Mouse (Mus musculus): ENCODE measurements around the gene Usp12. TPM values are rescaled to one million over a fixed set of nuclear protein-coding genes. Genes with fewer than 3 reads are reported as not detected.
A peak's percentile ranks its signal among the peaks of the same experiment; 100 is the strongest.
"Not testable (repeated sequence)": the region's sequence is repeated elsewhere in the genome, so short reads cannot be mapped to it uniquely, and the experiment has no call there.

The Usp12 gene
- polyA plus RNA-seq, 1 experiment from 2014 or later = 15.2 TPM

DNA sequence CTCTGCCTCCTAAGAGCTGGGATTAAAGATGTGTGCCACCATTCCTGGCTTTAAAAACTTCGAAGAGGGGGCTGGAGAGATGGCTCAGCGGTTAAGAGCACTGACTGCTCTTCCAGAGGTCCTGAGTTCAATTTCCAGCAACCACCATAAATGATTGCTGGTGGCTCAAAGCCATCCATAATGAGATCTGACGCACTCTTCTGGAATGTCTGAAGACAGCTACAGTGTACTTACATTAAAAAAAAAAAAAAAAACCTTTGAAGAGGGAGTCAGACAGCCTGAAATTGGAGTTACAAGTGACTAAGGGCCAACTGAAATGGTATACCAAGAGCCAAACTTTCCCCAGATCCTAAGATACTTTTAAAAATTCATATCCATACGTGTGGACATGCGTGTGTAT, 29.0 kb downstream of the Usp12 start:
- no peak for ATAC-seq (ENCODE audit: low FRiP score)
- Histone ChIP-seq H3K9me3 (no peaks in the 10 kb centered on the region), H3K27me3 (no peaks in the 10 kb centered on the region), H3K36me3 (peaks cover 50% of the 10 kb centered on the region), H3K9ac (no peak overlapping the region), H3K4me1 (replicated peaks) (peaks cover 8% of the 10 kb centered on the region; the same call in 1 of the 2 replicates), H3K27ac (no peak overlapping the region), H3K4me2 (no peak overlapping the region), H3K4me3 (no peak overlapping the region)
- 95% methylated on average over 5 of the region's 5 CpGs for WGBS

DNA sequence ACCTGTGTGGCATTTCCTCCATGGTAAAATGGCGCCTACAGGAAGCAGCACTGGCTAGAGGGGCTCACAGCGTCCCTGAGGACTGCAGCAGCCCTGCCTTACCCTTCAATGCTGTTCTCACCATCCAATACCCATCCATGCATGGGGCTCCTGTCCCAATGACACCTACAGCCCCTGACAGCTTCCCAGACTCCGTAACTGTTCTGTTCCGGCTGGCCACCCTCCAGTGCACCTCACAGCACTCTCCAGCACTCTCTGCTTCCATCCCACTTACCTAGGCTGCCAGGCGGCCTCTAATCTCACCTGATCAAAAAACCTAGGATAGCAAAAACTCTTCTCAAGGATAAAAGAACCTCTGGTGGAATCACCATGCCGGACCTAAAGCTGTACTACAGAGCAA, 35.6 kb downstream of the Usp12 start:
- peaks cover 46% of the 10 kb centered on the region for H3K36me3 ChIP-seq
- no peak overlapping the region for H3K9ac ChIP-seq
- H3K27me3 ChIP-seq = no peaks in the 10 kb centered on the region
- ATAC-seq (ENCODE audit: low FRiP score) = no peak
- no peak overlapping the region for H3K27ac ChIP-seq
- H3K4me2 ChIP-seq = no peak overlapping the region
- no peaks in the 10 kb centered on the region for H3K9me3 ChIP-seq
- H3K4me3 ChIP-seq = no peak overlapping the region
- WGBS = 86% methylated on average over 6 of the region's 6 CpGs
- 0 out of 2 replicates have a peak, but pooled peaks cover 2% of the 10 kb centered on the region for H3K4me1 ChIP-seq (replicated peaks)

DNA sequence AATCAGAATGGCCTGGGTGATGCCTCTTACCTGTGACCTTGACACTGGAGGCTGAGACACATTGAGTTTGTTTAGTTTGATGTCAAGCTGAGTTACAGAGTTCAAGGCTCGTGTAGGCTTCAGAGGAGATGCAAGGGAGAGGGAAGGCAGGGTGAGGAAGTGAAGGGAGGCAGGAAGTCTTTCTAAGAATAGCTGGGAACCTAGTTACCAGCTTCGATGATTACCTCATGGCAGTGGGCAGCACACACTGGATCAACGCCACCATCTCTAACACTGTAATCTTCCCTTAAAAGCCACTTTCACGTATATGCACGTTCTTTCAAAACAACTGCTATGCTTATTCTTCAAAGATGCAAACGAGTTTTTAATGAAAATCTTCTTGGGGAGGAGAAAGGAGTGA, 36.9 kb downstream of the Usp12 start:
- Histone ChIP-seq H3K27ac (no peak overlapping the region), H3K4me1 (replicated peaks) (0 out of 2 replicates have a peak, but pooled peaks cover 2% of the 10 kb centered on the region), H3K4me2 (no peak overlapping the region), H3K4me3 (no peak overlapping the region), H3K9me3 (no peaks in the 10 kb centered on the region), H3K27me3 (no peaks in the 10 kb centered on the region), H3K9ac (no peak overlapping the region), H3K36me3 (peaks cover 51% of the 10 kb centered on the region)
- WGBS = 86% methylated on average over 6 of the region's 6 CpGs
- ATAC-seq (ENCODE audit: low FRiP score) = no peak

DNA sequence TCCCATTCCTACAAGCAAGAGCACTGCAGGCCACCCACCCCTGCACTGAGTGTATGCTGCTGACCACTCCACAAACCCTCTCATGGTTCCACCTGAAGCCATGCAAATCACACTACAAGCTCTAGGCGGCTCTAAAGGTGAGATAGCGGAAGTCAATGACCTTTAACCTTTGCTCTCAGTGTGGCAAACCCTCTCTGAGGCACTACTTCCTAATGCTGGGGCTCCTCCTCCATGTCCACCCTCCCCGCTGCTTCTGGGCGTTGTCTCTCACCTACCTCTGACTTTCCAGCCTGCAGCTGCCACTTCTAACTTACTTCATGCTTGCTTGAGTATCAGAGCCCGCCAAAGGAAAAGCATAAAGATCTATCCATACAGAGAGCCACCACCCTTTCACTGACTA, 37.5 kb downstream of the Usp12 start:
- no peak overlapping the region for H3K4me2 ChIP-seq
- no peak overlapping the region for H3K27ac ChIP-seq
- H3K9me3 ChIP-seq = no peaks in the 10 kb centered on the region
- peaks cover 50% of the 10 kb centered on the region for H3K36me3 ChIP-seq
- H3K27me3 ChIP-seq = no peaks in the 10 kb centered on the region
- ATAC-seq (ENCODE audit: low FRiP score) = no peak
- H3K9ac ChIP-seq = no peak overlapping the region
- H3K4me3 ChIP-seq = no peak overlapping the region
- 0 out of 2 replicates have a peak, but pooled peaks cover 2% of the 10 kb centered on the region for H3K4me1 ChIP-seq (replicated peaks)
- WGBS = 92% methylated on average over 5 of the region's 5 CpGs

DNA sequence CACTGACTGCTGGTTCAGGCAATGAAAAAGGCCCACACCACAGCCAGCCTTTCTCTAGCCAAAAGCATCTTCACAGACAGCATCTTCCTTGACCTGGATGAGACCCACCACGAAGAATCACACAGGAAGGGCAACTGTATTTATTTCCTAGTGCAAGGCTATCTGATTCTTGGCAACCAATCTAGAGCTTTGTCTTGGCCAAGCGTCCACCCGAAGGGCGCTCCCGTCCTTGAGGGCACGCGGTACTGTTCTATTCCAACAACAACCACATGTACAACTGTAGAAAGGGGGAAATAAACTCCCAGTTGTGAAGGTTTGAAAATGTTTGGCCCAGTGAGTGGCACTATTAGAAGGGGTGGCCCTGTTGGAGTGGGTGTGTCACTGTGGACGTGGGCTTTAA, 41.6 kb downstream of the Usp12 start:
- Histone ChIP-seq H3K4me1 (replicated peaks) (no peaks in the 10 kb centered on the region), H3K4me3 (no peak overlapping the region), H3K9ac (no peak overlapping the region), H3K27me3 (no peaks in the 10 kb centered on the region), H3K36me3 (peaks cover 65% of the 10 kb centered on the region), H3K9me3 (no peaks in the 10 kb centered on the region), H3K27ac (no peak overlapping the region), H3K4me2 (no peak overlapping the region)
- 96% methylated on average over 8 of the region's 8 CpGs for WGBS
- no peak for ATAC-seq (ENCODE audit: low FRiP score)

DNA sequence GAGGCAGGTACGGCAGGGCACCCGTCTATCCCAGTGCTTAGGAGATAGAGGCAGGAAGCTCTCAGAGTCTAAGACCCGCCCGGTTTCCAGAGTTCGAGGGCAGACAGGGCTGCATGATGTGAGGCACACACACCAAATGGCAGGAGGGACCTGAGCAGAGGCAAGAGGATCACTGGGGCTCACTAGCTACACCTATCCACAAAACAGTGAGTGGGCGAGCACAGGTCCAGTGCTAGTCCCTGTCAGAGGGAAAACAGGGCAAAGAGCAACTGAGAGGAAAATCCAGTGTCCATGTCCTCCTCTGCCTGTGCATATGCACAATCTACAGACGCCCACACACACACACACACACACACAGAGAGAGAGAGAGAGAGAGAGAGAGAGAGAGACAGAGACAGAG, 43.8 kb downstream of the Usp12 start:
- Histone ChIP-seq H3K27ac (no peak overlapping the region), H3K9me3 (no peaks in the 10 kb centered on the region), H3K4me1 (replicated peaks) (no peaks in the 10 kb centered on the region), H3K36me3 (peaks cover 65% of the 10 kb centered on the region), H3K4me2 (no peak overlapping the region), H3K27me3 (no peaks in the 10 kb centered on the region), H3K9ac (no peak overlapping the region), H3K4me3 (no peak overlapping the region)
- no peak for ATAC-seq (ENCODE audit: low FRiP score)
- 94% methylated on average over 7 of the region's 7 CpGs for WGBS

DNA sequence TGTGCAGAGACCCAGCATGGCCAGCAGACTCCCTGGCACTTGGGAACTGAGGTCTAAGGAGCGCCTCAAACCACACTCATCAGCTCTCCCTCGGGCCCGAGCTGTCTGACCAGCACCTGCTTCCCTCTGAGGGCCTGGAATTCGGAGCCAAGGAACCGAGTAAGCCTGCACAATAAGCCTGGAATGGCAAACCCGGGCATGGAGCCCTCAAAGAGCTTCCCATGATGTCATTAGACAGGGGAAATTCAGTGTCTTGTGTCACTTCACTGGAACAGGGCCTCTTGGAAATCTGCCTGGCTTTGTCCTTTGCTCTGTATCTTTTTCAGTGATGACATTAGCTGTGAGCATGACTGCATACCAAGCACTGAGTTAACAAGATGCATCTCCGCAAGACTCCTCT, 44.5 kb downstream of the Usp12 start:
- Histone ChIP-seq H3K4me1 (replicated peaks) (no peaks in the 10 kb centered on the region), H3K9me3 (no peaks in the 10 kb centered on the region), H3K4me2 (no peak overlapping the region), H3K4me3 (no peak overlapping the region), H3K36me3 (peaks cover 65% of the 10 kb centered on the region), H3K27ac (no peak overlapping the region), H3K27me3 (no peaks in the 10 kb centered on the region), H3K9ac (no peak overlapping the region)
- no peak for ATAC-seq (ENCODE audit: low FRiP score)
- 89% methylated on average over 7 of the region's 7 CpGs for WGBS

DNA sequence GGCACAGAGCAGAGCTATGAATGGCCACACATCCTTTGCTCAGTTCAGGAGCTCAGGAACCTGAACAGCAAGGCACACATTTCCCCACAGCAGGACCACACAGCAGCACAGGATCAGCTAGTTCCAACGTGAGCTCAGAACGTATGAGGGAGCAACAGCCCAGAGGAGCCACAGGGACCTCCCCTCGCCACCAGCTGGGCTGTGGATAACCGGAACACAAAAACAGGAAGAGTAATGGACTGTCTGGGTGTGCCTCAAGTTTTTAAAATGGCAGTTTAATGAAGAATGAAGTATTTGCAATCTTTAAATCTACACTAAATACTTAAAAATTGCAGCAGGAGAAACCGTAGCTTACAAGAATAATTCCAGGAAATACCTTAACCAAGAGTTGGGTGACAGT, 44.9 kb downstream of the Usp12 start:
- H3K4me3 ChIP-seq = no peak overlapping the region
- no peaks in the 10 kb centered on the region for H3K4me1 ChIP-seq (replicated peaks)
- H3K4me2 ChIP-seq = no peak overlapping the region
- H3K27me3 ChIP-seq = no peaks in the 10 kb centered on the region
- no peaks in the 10 kb centered on the region for H3K9me3 ChIP-seq
- ATAC-seq (ENCODE audit: low FRiP score) = no peak
- WGBS = 72% methylated on average over 5 of the region's 5 CpGs
- no peak overlapping the region for H3K27ac ChIP-seq
- no peak overlapping the region for H3K9ac ChIP-seq
- peaks cover 64% of the 10 kb centered on the region for H3K36me3 ChIP-seq

DNA sequence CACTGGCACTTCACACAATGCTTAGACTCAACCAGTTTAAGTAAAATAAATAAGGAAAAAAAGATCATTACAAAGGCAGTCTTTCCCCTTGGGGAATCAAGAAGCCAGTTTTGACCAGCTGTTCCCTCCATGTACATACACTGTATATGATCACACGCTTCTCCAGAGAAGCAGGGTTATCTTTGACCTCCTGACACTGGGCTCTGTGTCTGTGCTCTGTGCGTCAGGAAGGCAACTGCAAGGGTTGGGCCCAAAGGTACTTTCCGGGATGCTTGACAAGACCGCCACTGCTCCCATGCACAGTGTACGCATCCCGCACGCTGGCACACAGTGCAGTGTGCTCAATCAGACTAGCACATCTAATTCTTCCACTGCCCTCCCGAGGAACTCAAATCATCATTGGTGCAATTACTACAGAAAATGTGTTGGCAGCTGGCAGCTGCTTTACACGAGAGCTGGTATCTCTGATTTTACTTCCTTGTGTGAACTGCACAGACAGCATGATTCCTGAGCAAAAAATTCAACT, 57.8 kb downstream of the Usp12 start:
- no peak for ATAC-seq (ENCODE audit: low FRiP score)
- no peak overlapping the region for H3K4me3 ChIP-seq
- no peak overlapping the region for H3K9ac ChIP-seq
- peaks cover 6% of the 10 kb centered on the region for H3K4me1 ChIP-seq (replicated peaks)
- H3K36me3 ChIP-seq = peaks cover 69% of the 10 kb centered on the region
- no peak overlapping the region for H3K4me2 ChIP-seq
- 61% methylated on average over 9 of the region's 9 CpGs for WGBS
- no peaks in the 10 kb centered on the region for H3K27me3 ChIP-seq
- peak overlapping the region; percentile 40; the same call in 1 of the 2 replicates for H3K27ac ChIP-seq
- no peaks in the 10 kb centered on the region for H3K9me3 ChIP-seq

DNA sequence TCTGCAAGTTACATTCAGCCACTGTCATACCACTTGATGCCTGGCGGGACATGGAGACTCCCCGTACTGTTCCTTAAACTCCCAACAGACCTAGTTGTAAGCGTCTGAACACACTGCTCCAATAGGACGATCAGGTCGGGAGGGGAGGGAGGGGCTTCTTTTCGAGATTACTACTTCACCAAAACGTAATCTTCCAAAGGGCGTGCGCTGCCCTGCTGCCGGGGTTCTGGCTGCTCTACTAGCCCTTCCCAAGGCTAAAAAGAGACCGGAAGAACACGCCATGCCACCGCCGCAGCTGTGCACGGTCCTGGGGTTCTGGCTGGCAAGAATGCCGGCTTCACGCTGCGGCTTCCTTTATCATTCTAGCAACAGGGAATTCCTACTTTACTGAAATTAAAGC, 58.5 kb downstream of the Usp12 start:
- ATAC-seq (ENCODE audit: low FRiP score) = no peak
- H3K36me3 ChIP-seq = peaks cover 69% of the 10 kb centered on the region
- peaks cover 6% of the 10 kb centered on the region for H3K4me1 ChIP-seq (replicated peaks)
- no peaks in the 10 kb centered on the region for H3K27me3 ChIP-seq
- H3K9me3 ChIP-seq = no peaks in the 10 kb centered on the region
- no peak overlapping the region for H3K9ac ChIP-seq
- H3K27ac ChIP-seq = no peak overlapping the region
- no peak overlapping the region for H3K4me2 ChIP-seq
- no peak overlapping the region for H3K4me3 ChIP-seq
- 81% methylated on average over 18 of the region's 18 CpGs for WGBS

DNA sequence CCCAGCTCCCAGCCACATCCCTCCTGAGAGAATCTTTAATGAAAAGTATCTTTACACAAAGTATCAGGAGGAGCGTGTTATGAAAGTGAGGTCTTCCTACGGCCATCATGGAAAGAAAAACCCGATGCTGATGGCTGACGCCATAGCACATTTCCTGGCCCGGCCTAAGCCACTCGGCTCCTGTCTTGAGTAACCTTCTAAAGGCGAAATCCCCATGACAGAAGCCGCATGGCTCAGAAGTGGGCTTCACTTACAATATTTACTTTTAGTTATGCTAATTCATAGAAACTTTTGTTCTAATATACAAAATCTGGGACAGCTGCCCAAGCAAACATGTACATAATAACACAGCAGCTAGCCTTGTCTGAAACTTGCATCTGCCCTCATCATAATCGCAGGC, 59.8 kb downstream of the Usp12 start:
- not testable (repeated sequence) for ATAC-seq (ENCODE audit: low FRiP score); H3K27ac ChIP-seq; H3K9me3 ChIP-seq; H3K9ac ChIP-seq; H3K4me3 ChIP-seq; H3K4me1 ChIP-seq (replicated peaks); H3K27me3 ChIP-seq; H3K4me2 ChIP-seq
- H3K36me3 ChIP-seq = peaks cover 60% of the 10 kb centered on the region
- 94% methylated on average over 1 of the region's 9 CpGs for WGBS

DNA sequence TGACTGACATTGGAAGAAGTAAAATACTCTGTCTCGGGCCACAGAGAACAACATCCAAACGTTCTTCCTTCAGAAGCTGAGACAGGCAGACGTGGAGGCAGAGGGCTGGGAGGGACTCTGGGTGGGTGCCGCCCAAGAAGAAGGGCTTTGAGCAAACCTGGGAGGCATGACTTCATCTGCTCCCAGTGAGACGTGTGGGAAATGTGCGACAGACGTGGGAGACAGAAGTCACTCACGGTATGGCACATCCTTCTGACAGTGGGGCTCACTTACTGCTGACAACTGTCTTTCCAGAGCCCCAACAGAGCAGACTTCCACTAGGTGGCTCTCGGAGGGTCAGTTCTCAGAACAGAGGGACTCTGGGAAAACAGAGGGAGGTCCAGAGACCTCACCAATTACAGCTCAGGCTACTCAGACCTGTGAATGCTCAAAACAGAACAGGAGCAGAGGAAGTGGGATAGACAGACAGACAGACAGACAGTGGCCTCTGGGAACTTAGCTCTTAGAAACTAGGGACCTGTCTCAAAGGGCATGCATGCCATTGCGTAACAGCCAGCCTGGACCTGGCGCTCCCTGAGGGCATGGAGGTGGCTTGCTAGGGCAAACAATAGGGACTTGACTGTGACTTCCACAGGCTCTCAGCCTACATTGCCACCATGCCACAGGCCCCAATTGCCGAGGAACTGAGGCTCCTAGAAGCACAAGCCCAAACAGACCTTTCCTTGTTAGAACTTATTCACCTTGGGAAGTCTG, 60.7 kb downstream of the Usp12 start:
- 83% methylated on average over 12 of the region's 12 CpGs for WGBS
- H3K4me1 ChIP-seq (replicated peaks) = peaks cover 6% of the 10 kb centered on the region
- H3K27me3 ChIP-seq = no peaks in the 10 kb centered on the region
- no peak for ATAC-seq (ENCODE audit: low FRiP score)
- H3K4me2 ChIP-seq = no peak overlapping the region
- no peak overlapping the region for H3K27ac ChIP-seq
- no peak overlapping the region for H3K4me3 ChIP-seq
- no peaks in the 10 kb centered on the region for H3K9me3 ChIP-seq
- peaks cover 50% of the 10 kb centered on the region for H3K36me3 ChIP-seq
- H3K9ac ChIP-seq = no peak overlapping the region

DNA sequence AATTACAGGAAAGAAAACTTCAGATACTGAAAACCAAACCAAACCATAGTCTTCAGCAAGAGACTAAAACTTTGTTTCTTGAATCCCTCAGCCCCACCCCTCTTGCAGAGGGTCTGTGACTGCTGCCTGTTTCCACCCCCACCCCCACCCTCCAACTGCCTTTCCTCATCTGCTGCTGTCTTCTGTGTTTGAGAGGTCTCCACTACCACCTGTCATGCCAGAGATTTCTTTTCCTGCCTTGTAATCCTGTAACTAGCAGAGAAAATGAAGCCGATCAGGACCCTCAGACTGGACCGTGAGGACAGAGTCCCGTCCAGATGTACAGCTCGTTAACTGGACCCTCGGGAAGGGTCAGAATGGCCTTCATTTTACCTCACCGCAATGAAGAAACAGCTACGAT, 61.4 kb downstream of the Usp12 start:
- H3K4me2 ChIP-seq = no peak overlapping the region
- no peaks in the 10 kb centered on the region for H3K27me3 ChIP-seq
- no peak for ATAC-seq (ENCODE audit: low FRiP score)
- 88% methylated on average over 7 of the region's 7 CpGs for WGBS
- H3K9me3 ChIP-seq = no peaks in the 10 kb centered on the region
- H3K4me1 ChIP-seq (replicated peaks) = peaks cover 6% of the 10 kb centered on the region
- H3K36me3 ChIP-seq = peaks cover 44% of the 10 kb centered on the region
- H3K9ac ChIP-seq = no peak overlapping the region
- no peak overlapping the region for H3K27ac ChIP-seq
- H3K4me3 ChIP-seq = no peak overlapping the region
